Mouse (Mus musculus): ENCODE measurements around the gene Ush2a.

DNA sequence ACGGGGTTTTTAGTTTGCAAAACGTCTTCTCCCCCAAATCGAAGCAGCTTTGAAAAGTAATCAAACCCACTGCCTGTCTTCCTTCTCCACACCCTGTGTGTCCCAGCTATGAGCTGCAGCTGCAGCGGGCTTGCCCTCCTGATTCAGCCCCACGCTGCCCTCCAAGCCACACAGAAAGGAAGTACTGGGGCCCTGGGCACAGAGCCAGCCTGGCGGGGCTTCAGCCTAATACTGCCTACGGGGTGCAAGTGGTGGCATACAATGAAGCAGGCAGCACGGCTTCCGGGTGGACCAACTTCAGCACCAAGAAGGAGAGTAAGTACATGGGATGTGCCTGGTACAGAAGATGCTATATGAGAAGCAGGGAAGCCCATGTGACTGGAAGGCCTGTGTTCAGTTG, 686.5 kb downstream of the Ush2a start:
- no peak for TF ChIP-seq MAX (IDR thresholded peaks at IDR 0.05; ENCODE audit: low read depth)
- no peak for TF ChIP-seq POLR2A (IDR thresholded peaks at IDR 0.05; ENCODE audit: insufficient read length, low read depth)
- TF ChIP-seq E2F4 (IDR thresholded peaks at IDR 0.05; ENCODE audit: insufficient read depth) = no peak
- TF ChIP-seq MYOD1 (IDR thresholded peaks at IDR 0.05; ENCODE audit: control insufficient read depth in 1 of 3, insufficient read length in 2 of 3, low read depth in 2 of 3) = no peak
- TF ChIP-seq CEBPB (IDR thresholded peaks at IDR 0.05; ENCODE audit: insufficient read depth, poor library complexity, severe bottlenecking) = no peak
- TF ChIP-seq SRF (IDR thresholded peaks at IDR 0.05; ENCODE audit: control insufficient read depth, insufficient read length, low read depth) = no peak
- TF ChIP-seq POLR2AphosphoS2 (IDR thresholded peaks at IDR 0.05; ENCODE audit: insufficient read length, low read depth) = no peak
- TF ChIP-seq USF1 (IDR thresholded peaks at IDR 0.05; ENCODE audit: low read depth) = no peak
- no peak for TF ChIP-seq REST (IDR thresholded peaks at IDR 0.05; ENCODE audit: insufficient read depth, insufficient read length)
- no peak for TF ChIP-seq TCF12 (IDR thresholded peaks at IDR 0.05; ENCODE audit: insufficient read depth, poor library complexity, severe bottlenecking)
- no peak for TF ChIP-seq MYOG (IDR thresholded peaks at IDR 0.05; ENCODE audit: control insufficient read depth in 1 of 3, insufficient read depth in 1 of 3, insufficient read length in 2 of 3, low read depth in 2 of 3)

All from myocyte (in vitro differentiated cells).